Comparison of ENCODE assay signal across 1 mouse cellular context in the genomic region with DNA sequence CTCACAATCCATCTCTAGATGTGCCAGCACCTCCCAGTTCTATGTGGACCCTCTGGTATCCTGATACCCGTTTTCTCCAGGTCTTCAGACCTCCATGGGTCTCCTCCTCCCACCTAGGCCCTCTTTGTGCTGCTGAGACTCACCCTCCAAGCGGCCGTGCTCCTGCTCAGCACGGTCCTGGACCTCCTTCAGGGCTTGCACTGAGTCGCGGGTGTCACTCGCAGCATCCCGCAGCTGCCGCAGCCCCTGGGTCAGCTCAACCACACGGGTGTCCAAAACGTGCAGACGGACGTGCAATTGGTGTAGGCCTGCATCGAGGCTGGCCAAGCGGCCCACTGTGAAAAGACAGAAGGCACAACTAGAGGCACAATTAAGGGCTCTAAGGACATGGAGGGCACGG.
A peak's percentile ranks its signal among the peaks of the same experiment; 100 is the strongest.
TF ChIP-seq lines count a peak whose summit lies in the region.

No protein-coding gene starts in this region.

TF ChIP-seq in CH12.LX, 34 proteins besides CTCF, POLR2A, EP300 and RAD21:
- TF ChIP-seq ZC3H11A (IDR thresholded peaks at IDR 0.05; ENCODE audit: low read depth, low read length) (no peak), SIN3A (IDR thresholded peaks at IDR 0.05; ENCODE audit: low read length) (0 out of 2 replicates have a peak, but pooled peaks have one; percentile 19), NELFE (IDR thresholded peaks at IDR 0.05; ENCODE audit: low read depth, low read length) (no peak), MAX (IDR thresholded peaks at IDR 0.05; ENCODE audit: low read length) (0 out of 2 replicates have a peak, but pooled peaks have one; percentile 38), IRF4 (IDR thresholded peaks at IDR 0.05; ENCODE audit: low read depth, low read length) (no peak), ZKSCAN1 (IDR thresholded peaks at IDR 0.05; ENCODE audit: borderline replicate concordance, low read depth, low read length) (no peak), SMC3 (IDR thresholded peaks at IDR 0.05; ENCODE audit: low read depth, low read length) (no peak), USF1 (IDR thresholded peaks at IDR 0.05; ENCODE audit: low read depth, low read length) (no peak)
TF ChIP-seq in CH12.LX: peak in this region for 2.
